Mouse (Mus musculus) thymus, postnatal 14 days (tissue): ENCODE data around the gene Nlrp6.

Experiments used
- DNase-seq: peaks from one replicate; pipeline ENCODE4 v3.0.0; 2021

The Nlrp6 gene

GRCm38 (mm10) chr7:140912846-140913482 is 7.7 kb upstream of the Nlrp6 start:
- no peak for DNase-seq

DNA sequence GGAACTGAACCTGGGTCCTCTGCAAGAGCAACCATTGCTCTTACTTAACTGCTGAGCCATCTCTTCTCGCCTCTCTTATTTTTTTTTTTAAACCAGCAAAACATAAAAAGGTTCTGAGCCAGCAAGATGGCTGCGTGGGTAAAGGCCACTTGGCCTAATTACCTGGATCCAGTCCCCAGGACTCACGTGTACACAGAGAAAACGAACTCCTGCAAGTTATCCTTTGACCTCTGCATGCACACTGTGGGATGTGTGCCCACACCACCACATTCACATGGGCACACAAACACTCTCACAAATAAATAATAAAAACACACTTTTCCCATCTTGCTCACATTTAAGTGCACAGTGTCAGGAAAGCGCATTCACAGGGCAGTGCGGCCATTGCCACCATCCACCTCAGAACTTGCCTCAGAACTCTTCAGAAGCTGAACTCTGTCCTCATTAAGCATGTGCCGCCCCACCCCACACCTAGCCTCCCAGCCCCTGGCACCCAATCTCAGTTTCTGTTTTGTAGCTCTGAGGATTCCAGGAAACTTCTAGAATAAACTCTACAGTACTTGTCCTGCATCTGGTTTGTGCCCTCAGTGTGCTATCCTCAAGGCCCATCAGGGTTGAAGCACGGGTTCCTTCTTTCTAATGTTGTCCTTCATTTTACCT is 6.5 kb upstream of the Nlrp6 start:
- no peak for DNase-seq

DNA sequence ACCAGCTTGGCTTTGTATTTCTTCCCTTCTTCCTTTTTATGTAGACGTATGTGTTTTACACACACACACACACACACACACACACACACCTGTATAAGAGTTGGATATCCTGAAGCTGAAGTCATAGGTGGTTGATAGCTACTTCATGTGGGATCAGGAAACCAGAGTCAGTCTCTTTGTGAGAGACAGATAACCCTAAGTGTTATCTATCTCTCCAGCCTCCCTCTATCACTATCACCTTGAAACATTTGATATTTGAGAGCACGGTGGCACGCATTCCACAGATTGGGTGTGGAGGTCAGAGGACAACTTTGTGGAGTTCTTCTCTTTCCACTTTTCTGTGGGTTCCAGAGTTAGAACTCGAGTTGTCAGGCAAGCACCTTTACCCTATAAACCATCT is 791 bp upstream of the Nlrp6 start:
- no peak for DNase-seq

DNA sequence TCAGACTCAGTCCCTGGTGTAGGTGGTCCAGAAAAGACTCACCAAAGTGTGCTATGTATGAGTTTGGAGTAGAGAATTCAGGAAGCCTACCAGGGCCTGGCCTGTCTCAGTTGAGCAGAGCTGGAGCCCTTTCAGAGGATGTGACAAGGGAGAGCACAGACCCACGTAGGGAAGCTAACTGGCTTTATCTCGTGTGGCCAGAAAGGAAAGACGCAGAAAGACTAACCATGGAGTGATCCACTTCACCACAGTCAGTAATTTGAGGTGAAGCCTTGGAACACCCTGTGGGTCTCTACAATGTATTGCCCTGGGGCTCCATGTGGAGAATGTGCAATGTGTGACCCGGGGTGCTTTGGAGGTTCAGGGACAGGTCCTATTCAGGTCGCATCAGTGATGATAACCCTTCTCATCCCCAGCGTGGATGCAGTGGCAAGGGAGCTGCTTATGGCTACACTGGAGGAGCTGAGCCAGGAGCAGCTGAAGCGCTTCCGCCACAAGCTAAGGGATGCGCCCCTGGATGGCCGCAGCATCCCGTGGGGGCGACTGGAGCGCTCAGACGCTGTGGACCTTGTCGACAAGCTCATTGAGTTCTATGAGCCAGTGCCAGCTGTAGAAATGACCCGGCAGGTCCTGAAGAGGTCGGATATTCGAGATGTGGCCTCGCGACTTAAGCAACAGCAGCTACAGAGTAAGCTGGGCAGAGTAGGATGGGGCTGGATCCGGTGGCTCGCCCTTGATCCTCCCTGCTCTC is 698 bp downstream of the Nlrp6 start:
- no peak for DNase-seq

DNA sequence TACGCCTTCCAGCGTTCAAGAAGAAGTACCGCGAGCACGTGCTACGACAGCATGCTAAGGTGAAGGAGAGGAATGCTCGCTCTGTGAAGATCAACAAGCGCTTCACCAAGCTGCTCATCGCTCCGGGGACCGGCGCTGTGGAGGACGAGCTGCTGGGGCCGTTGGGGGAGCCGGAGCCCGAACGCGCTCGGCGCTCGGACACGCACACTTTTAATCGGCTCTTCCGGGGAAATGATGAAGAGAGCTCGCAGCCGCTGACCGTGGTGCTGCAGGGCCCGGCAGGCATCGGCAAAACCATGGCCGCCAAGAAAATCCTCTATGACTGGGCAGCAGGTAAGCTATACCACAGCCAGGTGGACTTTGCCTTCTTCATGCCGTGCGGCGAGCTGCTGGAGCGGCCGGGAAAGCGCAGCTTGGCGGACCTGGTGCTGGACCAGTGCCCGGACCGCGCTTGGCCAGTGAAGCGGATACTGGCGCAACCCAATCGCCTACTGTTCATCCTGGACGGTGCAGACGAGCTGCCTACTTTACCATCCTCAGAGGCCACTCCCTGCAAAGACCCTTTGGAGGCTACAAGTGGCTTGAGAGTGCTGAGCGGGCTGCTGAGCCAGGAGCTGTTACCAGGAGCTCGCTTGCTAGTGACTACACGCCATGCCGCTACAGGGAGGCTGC is 1.8 kb downstream of the Nlrp6 start:
- DNase-seq: no peak

GRCm38 (mm10) chr7:140923070-140923775 is 2.5 kb downstream of the Nlrp6 start:
- no peak for DNase-seq

- no peak for DNase-seq
These were observed 6.5 kb downstream of the Nlrp6 start for GRCm38 (mm10) chr7:140927181-140927580.

DNA sequence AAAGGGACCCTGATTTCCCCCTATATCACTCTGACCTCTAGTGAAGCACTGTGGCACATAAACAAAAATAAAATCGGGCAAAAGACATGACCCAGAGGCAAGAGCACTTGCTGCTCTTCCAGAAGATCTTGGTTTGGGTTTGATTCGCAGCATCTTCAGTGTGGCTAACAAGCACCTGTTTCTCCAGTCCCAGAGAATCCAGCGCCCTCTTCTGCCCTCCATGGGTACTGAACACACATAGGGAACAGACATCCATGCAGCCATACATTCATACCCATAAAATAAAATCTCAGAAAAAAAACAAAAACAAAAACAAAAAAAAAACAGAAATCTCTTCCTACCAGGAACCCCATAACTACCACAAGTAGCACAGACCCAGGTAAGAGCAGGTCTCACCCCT is 17.7 kb downstream of the Nlrp6 start:
- DNase-seq: peak; percentile 38

- no peak for DNase-seq
These were observed 18.2 kb downstream of the Nlrp6 start for GRCm38 (mm10) chr7:140938896-140939295.

GRCm38 (mm10) chr7:140939669-140940171 is 19.0 kb downstream of the Nlrp6 start:
- no peak for DNase-seq

DNA sequence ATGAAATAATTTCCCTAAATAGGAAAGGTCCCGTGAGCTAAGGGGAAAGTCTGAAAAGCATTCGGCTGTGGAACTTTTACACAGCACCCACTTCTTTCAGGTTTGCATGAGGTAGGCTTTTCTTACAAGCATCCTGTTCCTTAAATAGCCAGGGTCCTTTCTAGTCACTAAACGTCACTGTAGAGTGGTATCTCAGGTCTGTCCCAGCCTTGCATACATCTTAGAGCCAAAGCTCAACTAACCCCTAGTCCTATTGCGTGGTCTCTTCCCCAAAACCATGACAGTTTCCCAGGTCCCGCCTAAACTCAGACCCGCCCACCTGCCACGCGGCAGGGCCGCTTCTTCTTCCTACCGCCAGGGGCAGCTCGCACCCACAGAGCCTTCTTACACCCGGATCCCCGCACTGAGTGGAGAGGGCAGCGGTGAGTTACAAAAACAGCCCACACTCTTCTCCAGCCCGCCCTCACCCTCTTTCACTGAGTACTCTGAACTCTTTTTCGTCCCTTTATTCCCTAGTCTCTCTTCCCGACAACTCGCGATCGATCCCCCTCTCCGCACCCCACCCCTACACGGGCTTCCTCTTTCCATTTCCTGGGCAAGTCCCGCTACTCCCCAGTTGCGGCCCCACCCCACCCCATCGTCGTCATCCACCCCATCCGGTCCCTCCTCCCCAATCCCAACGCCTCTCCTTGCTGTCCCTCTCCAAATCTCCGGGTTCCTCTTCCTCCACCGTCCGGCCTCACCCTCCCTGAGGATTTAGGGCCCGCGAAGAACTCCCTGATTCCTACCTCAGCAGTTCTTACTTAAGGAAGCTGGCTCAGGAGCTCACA is 20.7 kb downstream of the Nlrp6 start, which contains the start of gene Pgghg:
TSS of gene Pgghg (plus strand) at position 170 of the 830 bp plus-strand sequence.
- DNase-seq: peak; percentile 83

- DNase-seq: peak; percentile 25
These were observed 21.6 kb downstream of the Nlrp6 start for GRCm38 (mm10) chr7:140942341-140942740.

DNA sequence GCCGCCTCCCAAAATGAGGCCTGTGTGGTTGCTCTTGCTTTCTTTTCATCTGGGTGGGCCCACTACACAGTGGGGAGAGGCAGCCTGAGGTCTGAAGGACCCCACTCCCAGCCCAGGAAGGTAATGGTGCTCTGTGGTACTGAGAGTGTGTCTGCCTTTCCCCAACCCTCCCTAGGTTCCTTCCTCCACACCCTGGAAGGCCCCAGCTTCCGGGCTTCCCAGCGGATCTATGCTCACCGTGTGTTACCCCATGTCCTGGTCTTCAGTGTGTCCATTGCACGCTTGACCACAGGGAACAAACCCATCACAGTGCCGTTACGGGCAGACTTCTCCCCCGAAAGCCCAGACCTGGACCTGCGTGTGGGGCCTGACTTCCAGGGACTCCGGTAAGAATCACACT is 22.1 kb downstream of the Nlrp6 start:
- no peak for DNase-seq

DNA sequence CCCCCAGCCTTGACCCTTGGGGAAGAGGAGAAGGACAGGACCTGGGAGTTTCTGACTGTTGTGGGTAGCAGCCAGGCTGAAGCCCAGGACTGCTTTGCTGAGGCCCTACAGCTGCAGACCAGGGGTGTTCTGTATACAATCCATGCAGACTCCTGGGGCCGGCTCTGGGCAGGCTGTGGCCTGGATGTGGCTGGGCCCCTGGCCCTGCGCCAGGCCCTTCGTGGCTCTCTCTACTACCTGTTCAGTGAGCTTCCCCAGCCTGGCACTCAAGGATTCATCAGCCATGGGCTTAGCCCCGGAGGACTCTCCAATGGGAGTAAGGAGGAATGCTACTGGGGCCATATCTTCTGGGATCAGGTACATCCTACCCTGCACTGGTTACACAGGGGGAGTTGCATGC is 22.7 kb downstream of the Nlrp6 start:
- no peak for DNase-seq

GRCm38 (mm10) chr7:140944236-140944635 is 23.5 kb downstream of the Nlrp6 start:
- no peak for DNase-seq

- no peak for DNase-seq
These were observed 24.5 kb downstream of the Nlrp6 start for GRCm38 (mm10) chr7:140945247-140945646.

- DNase-seq: no peak
These were observed 25.6 kb downstream of the Nlrp6 start for GRCm38 (mm10) chr7:140946311-140946710.

GRCm38 (mm10) chr7:140946980-140947379 is 26.3 kb downstream of the Nlrp6 start:
- no peak for DNase-seq

DNA sequence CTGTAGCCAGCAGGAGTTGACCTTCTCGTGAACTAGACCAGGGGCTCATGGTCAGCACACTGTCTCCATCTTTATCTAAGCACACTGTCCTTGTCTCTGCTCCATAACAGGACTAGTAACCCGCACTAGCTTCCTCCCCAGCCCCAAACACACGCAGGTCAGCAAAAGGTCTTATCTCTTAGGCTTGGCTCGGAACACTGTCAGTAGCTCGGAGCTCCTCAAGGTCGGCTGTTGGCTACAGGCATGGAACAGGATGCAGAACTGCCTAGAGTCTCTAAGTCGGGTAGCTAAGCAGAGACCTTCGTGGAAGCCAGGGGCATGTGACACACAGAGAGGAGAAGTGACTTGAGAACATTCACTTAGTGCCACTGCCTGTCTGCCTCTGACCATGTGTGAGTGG is 27.5 kb downstream of the Nlrp6 start:
- DNase-seq: no peak

- no peak for DNase-seq
These were observed 28.6 kb downstream of the Nlrp6 start for GRCm38 (mm10) chr7:140949255-140949654.

DNA sequence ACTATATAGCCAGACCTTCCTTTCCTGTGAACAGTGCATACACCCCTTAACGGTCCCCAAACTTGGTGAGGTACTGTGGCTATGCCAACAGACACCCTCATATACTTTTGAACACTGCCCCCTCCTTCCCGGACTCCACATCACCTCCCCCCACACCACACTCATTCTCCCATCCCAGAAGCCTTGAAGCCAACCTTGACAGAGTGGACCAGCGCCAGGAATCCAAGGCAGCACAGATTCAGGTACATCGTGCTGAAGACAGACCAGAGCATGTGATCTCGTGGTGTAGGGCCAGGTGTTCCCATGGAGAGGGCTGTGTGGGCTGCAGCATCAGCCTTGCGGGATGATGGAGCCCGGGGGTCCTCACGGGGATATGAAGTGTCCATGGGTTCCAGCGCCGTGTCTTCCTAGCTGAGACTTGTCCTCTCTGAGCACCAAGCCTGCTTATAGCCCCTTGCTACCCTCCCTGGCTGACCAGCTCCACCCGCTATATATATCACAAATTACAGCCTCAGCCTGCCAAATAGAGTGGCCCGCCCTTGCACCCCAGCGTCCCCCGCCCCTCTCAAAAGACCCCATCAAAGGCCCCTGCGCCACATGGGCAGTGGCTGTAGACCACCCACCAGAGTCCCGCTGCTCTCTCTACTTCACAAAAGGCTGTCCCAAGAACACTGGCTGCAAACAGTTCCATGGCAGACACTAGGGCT is 29.3 kb downstream of the Nlrp6 start, which contains the start of gene Ifitm5:
TSS of gene Ifitm5 (minus strand) at position 468 of the 707 bp plus-strand sequence.
- no peak for DNase-seq
